Mouse (Mus musculus) left cerebral cortex, adult 2 months (tissue): Measurements from ENCODE around the gene Ces1f. TPM values are rescaled to one million over a fixed set of nuclear protein-coding genes. Genes with fewer than 3 reads are reported as not detected.
A peak's percentile ranks its signal among the peaks of the same experiment; 100 is the strongest.
"Not testable (repeated sequence)": the region's sequence is repeated elsewhere in the genome, so short reads cannot be mapped to it uniquely, and the experiment has no call there.

Experiments used
- DNase-seq, 2 experiments: peaks; one replicate each; pipeline ENCODE4 v3.0.0; 2021 to 2022; ENCODE audit warnings: low spot score in 2 of 2, mixed read lengths in 1 of 2; ENCODE audit errors: extremely low spot score in 1 of 2
- H3K27ac ChIP-seq: fragments of 200-600 bp; 2 replicates; pipeline ENCODE4 v1.8.1; 2022
- H3K4me3 ChIP-seq: fragments of 200-600 bp; 2 replicates; pipeline ENCODE4 v1.8.1; 2022
- CTCF ChIP-seq: fragments of 200-600 bp; IDR thresholded peaks from 2 replicates; pipeline ENCODE4 v1.8.1; 2022; ENCODE audit warnings: antibody characterized with exemption, mild to moderate bottlenecking, moderate library complexity
- intact Hi-C: fragments of 180-260 bp; cut with DNase I; formaldehyde crosslinking; loops from one replicate; pipeline ENCODE4 v1.15.1; 2025
- total RNA-seq, 2 experiments: library from RNA; stranded (reverse); gene quantifications; 2 replicates each; pipeline ENCODE4 v1.2.3; 2021

The Ces1f gene
- total RNA-seq, 2 experiments from 2014 or later, result not detected

DNA sequence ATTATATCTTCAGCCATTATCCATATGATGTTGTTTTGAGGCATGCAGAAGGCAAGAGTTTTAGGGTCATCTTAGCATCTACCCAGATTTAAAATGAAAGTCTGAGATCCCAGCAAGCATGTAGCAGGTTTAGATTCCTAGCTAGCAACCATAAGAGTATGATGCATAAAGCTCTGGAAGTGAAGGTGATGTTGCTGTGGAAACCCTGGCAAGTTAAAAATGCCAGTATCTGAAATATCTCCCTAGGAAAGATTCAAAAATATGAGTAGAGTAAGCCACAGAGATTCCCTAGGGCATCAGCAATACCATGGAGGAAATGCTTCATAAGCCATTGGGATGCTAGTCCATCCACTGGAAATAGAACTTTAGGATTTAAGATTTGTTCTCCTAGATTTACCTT is 39.7 kb downstream of the Ces1f start:
- Histone ChIP-seq H3K4me3 (no peak overlapping the region), H3K27ac (peak overlapping the region; percentile 65)
- DNase-seq, result no peak
- intact Hi-C loops, result no loop called here
- no peak for TF ChIP-seq CTCF

DNA sequence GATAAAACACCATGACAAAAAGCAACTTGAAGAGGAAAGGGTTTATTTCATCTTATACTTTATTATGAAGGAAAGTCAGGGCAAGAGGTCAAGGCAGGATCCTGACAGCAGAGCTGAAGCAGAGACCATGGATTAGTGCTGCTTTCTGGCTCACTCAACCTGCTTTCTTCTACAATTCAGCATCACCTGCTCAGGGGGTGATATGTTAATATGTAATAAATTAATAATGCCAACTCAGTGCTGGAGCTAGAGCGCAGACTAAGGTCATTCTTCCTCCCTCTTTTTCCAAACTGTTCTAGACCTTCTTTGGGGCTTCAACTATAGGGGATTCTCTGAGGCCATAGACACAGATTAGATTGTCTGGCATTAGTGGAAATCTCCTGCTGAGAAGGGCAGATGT is 43.9 kb downstream of the Ces1f start:
- intact Hi-C loops, result no loop called here
- Histone ChIP-seq H3K27ac (no peak overlapping the region), H3K4me3 (no peak overlapping the region)
- TF ChIP-seq CTCF, result no peak
- no peak for DNase-seq

DNA sequence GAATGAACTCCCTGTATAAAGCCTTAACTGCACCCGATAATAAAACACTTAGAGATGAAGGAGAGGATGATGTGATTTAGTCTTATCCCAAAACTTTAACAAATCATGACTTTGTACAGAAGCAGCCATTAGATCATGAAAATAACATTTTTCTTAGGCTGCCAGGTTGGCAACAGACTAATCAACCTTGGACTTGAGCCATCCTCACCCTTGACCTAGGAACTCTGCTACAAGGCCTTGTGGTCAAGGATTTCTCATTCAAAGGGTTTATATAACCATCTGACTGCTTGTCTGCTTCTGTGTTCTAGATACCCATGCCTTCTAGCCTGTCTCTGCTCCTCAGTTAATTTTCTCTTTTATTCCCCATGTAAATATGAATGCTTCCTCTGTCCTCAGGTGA is 44.8 kb downstream of the Ces1f start:
- H3K27ac ChIP-seq, result no peak overlapping the region

DNA sequence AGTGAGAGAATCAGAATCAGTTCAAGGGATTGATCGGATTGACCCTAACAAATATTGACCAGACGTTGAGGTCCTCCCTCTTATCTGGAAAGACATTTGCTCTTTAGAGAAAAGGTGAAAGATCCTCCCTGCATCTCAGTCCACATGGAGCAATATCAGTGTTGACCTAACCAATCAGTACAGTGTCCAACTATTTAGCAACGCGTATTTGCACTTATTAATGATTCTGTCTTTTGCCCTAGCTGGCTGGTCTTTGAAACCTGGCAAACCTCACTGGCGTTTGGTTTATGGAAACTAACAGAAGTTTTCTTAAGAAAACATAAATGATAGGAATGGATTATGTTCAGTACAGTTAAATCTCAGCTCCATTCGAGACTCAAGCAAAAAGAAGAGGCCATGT is 45.5 kb downstream of the Ces1f start:
- no peak for TF ChIP-seq CTCF
- H3K27ac ChIP-seq, result no peak overlapping the region
- DNase-seq, result no peak
- H3K4me3 ChIP-seq, result no peak overlapping the region
- intact Hi-C loops, result no loop called here

More for the DNA sequence above, 44.8 kb downstream of the Ces1f start:
- no peak for DNase-seq
- no peak overlapping the region for H3K4me3 ChIP-seq
- TF ChIP-seq CTCF, result no peak
- intact Hi-C loops, result no loop called here

GRCm38 (mm10) chr8:93229446-93229845 is 50.1 kb downstream of the Ces1f start, which contains the start of gene Ces1e:
Ces1e (minus strand) TSS chr8:93229619.
- no peak within 1 kb of the TSS for H3K27ac ChIP-seq
- intact Hi-C loops, result no loop called here
- DNase-seq, result no peak
- H3K4me3 ChIP-seq, result no peak within 1 kb of the TSS
- TF ChIP-seq CTCF, result no peak

- H3K4me3 ChIP-seq, result no peak overlapping the region
- no peak overlapping the region for H3K27ac ChIP-seq
- DNase-seq, result no peak
- no peak for TF ChIP-seq CTCF
- intact Hi-C loops, result no loop called here
These were observed 50.7 kb downstream of the Ces1f start for GRCm38 (mm10) chr8:93228673-93229370.

GRCm38 (mm10) chr8:93226471-93226870 is 53.1 kb downstream of the Ces1f start:
- DNase-seq, intact Hi-C loops: not testable (repeated sequence)

GRCm38 (mm10) chr8:93221896-93222295 is 57.7 kb downstream of the Ces1f start:
- no peak overlapping the region for H3K4me3 ChIP-seq
- no peak overlapping the region for H3K27ac ChIP-seq
- no peak for DNase-seq
- intact Hi-C loops, result no loop called here
- TF ChIP-seq CTCF, result no peak

More at GRCm38 (mm10) chr8:93226471-93226870, 53.1 kb downstream of the Ces1f start:
- H3K4me3 ChIP-seq, H3K27ac ChIP-seq: not testable (repeated sequence)

DNA sequence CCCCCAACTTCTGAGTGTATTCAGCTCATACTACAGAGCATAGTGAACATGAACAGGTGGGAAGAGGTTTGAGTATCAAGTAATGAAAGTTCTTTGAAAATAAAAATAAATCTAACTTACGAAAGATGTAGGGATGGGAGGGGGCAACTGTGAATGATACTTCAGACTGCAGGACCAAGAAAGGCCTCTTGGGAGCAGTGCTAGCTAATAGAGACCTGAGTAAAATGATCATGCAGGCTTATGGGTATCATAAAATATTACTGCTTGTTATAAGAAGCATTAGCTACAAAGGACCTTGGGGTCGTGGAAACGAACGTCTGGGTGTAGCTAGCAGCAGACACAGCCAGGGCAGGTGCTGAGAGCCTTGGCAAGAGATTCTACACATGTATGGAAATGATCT is 61.7 kb downstream of the Ces1f start:
- Histone ChIP-seq H3K4me3 (no peak overlapping the region), H3K27ac (no peak overlapping the region)
- intact Hi-C loops, result loop anchor here (2.0 kb wide), 1 partner anchor 181 kb away; no protein-coding TSS in a partner anchor
- DNase-seq, result no peak
- TF ChIP-seq CTCF, result peak; percentile 58

GRCm38 (mm10) chr8:93217375-93217774 is 62.2 kb downstream of the Ces1f start:
- TF ChIP-seq CTCF, result no peak
- no peak overlapping the region for H3K4me3 ChIP-seq
- intact Hi-C loops, result no loop called here
- no peak overlapping the region for H3K27ac ChIP-seq
- no peak for DNase-seq

- no peak for DNase-seq
- intact Hi-C loops, result no loop called here
- TF ChIP-seq CTCF, result no peak
- Histone ChIP-seq H3K27ac (no peak overlapping the region), H3K4me3 (no peak overlapping the region)
These were observed 68.5 kb downstream of the Ces1f start for GRCm38 (mm10) chr8:93211091-93211490.

Other genes with a start within 250 kb of the Ces1f start
- gene Ces1a, start 231.6 kb downstream of the Ces1f start, total RNA-seq, result under 1 TPM in 1 of 2 experiments, not detected in 1; 0.27 TPM
- gene Ces1b, start 199.7 kb downstream of the Ces1f start, total RNA-seq, result not detected
- not detected for gene Ces1c, start 148.5 kb downstream of the Ces1f start, total RNA-seq
- gene Ces1d, start 81.9 kb downstream of the Ces1f start, total RNA-seq, result not detected
- not detected for gene Ces1e, start 50.1 kb downstream of the Ces1f start, total RNA-seq
- not detected for gene Ces1g, start 57.6 kb upstream of the Ces1f start, total RNA-seq
- gene Ces1h, start 100.0 kb upstream of the Ces1f start, total RNA-seq, result not detected